Mouse (Mus musculus) stomach, embryonic 14.5 days (tissue): ENCODE measurements around the gene Pdx1. TPM values are rescaled to one million over a fixed set of nuclear protein-coding genes. Genes with fewer than 3 reads are reported as not detected.

ENCODE experiments used
- ATAC-seq: fragments of 200-750 bp; cut with Nextera tagmentation; 2 replicates; pipeline ENCODE4 v1.8.0; 2017; ENCODE audit warnings: low read depth, moderate TSS enrichment; ENCODE audit not compliant: insufficient number of reproducible peaks, insufficient read depth, low FRiP score
- H3K27ac ChIP-seq: fragments of 300-500 bp; sonication (generic); 2 replicates; pipeline ENCODE4 v1.5.1; 2014; ENCODE audit warnings: mild to moderate bottlenecking, low read length, moderate library complexity, mixed read lengths
- H3K27me3 ChIP-seq: fragments of 300-500 bp; sonication (generic); 2 replicates; pipeline ENCODE4 v1.6.1; 2014; ENCODE audit warnings: low read length, control low read depth, mixed read lengths; ENCODE audit not compliant: control insufficient read depth, insufficient read depth
- H3K36me3 ChIP-seq: fragments of 300-500 bp; sonication (generic); 2 replicates; pipeline ENCODE4 v1.6.1; 2014; ENCODE audit warnings: mild to moderate bottlenecking, control low read depth, low read length, moderate library complexity, mixed read lengths; ENCODE audit not compliant: control insufficient read depth, insufficient read depth
- H3K4me1 ChIP-seq: fragments of 300-500 bp; sonication (generic); 2 replicates; pipeline ENCODE4 v1.6.1; 2014; ENCODE audit warnings: low read length, control low read depth, mixed read lengths; ENCODE audit not compliant: control insufficient read depth, insufficient read depth
- H3K4me2 ChIP-seq: fragments of 300-500 bp; sonication (generic); replicated peaks from 2 replicates; pipeline ENCODE4 v1.6.1; 2014; ENCODE audit warnings: low read depth, low read length, control low read depth
- H3K4me3 ChIP-seq: fragments of 300-500 bp; sonication (generic); 2 replicates; pipeline ENCODE4 v1.5.1; 2014; ENCODE audit warnings: low read depth, low read length, control low read depth
- H3K9ac ChIP-seq: fragments of 300-500 bp; sonication (generic); replicated peaks from 2 replicates; pipeline ENCODE4 v1.6.1; 2014; ENCODE audit warnings: low read depth, mild to moderate bottlenecking, control low read depth, low read length, moderate library complexity, mixed read lengths
- H3K9me3 ChIP-seq: fragments of 300-500 bp; sonication (generic); 2 replicates; pipeline ENCODE4 v1.6.1; 2016; ENCODE audit warnings: low read depth, low read length, control low read depth; ENCODE audit not compliant: control insufficient read depth
- WGBS: fragments of 180-500 bp; shearing (Covaris S2); extraction: QIAGEN DNeasy Blood & Tissue Kit; methylation state at CpG from one replicate; pipeline ENCODE4 v1.1.7; 2014; 5-methylcytosine and 5-hydroxymethylcytosine counted together
- polyA plus RNA-seq: library from polyadenylated mRNA; unstranded; fragments of >200 nt; fragmentation: Nextera tagmentation; extraction: Ambion mirVana; gene quantifications from 2 replicates; pipeline ENCODE4 v1.2.1, GENCODE M21; 2014

Pdx1 gene
- polyA plus RNA-seq, 1 experiment from 2014 or later = 3.4 TPM

DNA sequence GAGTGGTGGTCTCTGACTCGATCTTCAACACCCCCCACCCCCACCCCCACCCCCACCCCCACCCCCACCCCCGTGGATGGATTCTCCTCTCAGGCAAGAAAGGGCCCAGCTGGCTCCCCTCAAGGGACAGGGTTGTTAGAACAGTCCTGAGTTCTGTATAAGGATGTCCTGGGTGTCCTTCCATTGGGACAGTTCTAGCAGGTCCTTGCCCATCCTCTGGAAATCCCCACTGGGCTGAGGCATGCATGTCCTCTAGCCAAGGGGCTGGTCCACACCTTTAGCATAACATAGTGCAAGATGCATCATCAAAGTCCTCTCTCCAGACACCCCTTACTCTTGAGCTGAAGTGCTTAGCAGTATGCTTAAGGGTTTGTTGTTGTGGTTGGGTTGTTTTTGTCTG, 40.0 kb downstream of the Pdx1 start:
- H3K9me3 ChIP-seq = no peaks in the 10 kb centered on the region
- H3K27me3 ChIP-seq = peaks cover 89% of the 10 kb centered on the region
- no peak overlapping the region for H3K4me2 ChIP-seq
- H3K4me3 ChIP-seq = no peak overlapping the region
- H3K4me1 ChIP-seq = no peaks in the 10 kb centered on the region
- no peaks in the 10 kb centered on the region for H3K36me3 ChIP-seq
- 9% methylated on average over 2 of the region's 2 CpGs for WGBS
- H3K9ac ChIP-seq = no peak overlapping the region
- no peak for ATAC-seq
- no peak overlapping the region for H3K27ac ChIP-seq

GRCm38 (mm10) chr5:147312830-147313685, 43.3 kb downstream of the Pdx1 start:
- H3K27me3 ChIP-seq = peaks cover 91% of the 10 kb centered on the region
- no peaks in the 10 kb centered on the region for H3K9me3 ChIP-seq
- no peaks in the 10 kb centered on the region for H3K36me3 ChIP-seq
- no peaks in the 10 kb centered on the region for H3K4me1 ChIP-seq
- H3K9ac ChIP-seq = no peak overlapping the region
- WGBS = 4% methylated on average over 27 of the region's 27 CpGs
- H3K4me2 ChIP-seq = no peak overlapping the region
- H3K27ac ChIP-seq = no peak overlapping the region
- ATAC-seq = no peak
- H3K4me3 ChIP-seq = no peak overlapping the region

- H3K4me1 ChIP-seq = no peaks in the 10 kb centered on the region
- peaks cover 86% of the 10 kb centered on the region for H3K27me3 ChIP-seq
- H3K4me2 ChIP-seq = no peak overlapping the region
- H3K4me3 ChIP-seq = no peak overlapping the region
- H3K9ac ChIP-seq = no peak overlapping the region
- H3K9me3 ChIP-seq = no peaks in the 10 kb centered on the region
- ATAC-seq = no peak
- under 1% methylated on average over 39 of the region's 39 CpGs for WGBS
- H3K36me3 ChIP-seq = no peaks in the 10 kb centered on the region
- H3K27ac ChIP-seq = no peak overlapping the region
Measured at GRCm38 (mm10) chr5:147314646-147315431, 45.1 kb downstream of the Pdx1 start.

DNA sequence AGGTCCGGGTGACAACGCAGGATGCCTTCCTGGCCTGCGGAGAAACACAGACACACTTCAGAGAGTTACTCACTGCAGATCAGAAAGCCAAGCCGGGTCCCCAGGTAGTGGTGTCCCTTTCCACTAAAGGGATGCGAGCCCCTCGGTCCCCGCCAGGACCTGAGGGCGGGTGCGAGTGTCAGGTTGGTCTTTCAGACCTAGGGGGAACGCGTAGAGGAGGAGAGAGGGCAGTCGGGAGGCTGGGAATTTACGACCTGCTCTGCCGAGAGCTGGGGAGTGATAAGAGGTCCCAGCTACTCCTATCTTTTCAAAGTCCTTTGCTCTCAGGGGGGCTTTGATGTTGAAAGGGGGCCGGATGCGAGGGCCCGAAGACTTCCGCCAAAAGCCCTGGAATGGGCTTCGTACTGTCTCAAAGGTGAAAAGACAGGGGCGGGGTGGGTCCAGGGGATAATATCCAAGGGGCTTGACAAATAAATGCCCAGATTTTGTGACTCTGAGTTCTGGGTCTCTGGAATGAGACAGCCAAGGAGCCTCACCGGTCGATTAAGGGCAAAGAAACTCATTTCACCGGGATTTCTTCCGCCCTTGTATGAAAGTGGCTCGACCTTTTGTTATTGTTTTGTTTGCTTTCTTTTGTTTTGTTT, 45.8 kb downstream of the Pdx1 start:
- no peak overlapping the region for H3K9ac ChIP-seq
- H3K4me2 ChIP-seq = no peak overlapping the region
- no peak for ATAC-seq
- WGBS = under 1% methylated on average over 25 of the region's 25 CpGs
- H3K4me3 ChIP-seq = no peak overlapping the region
- no peak overlapping the region for H3K27ac ChIP-seq
- no peaks in the 10 kb centered on the region for H3K36me3 ChIP-seq
- H3K9me3 ChIP-seq = no peaks in the 10 kb centered on the region
- peaks cover 80% of the 10 kb centered on the region for H3K27me3 ChIP-seq
- H3K4me1 ChIP-seq = no peaks in the 10 kb centered on the region

- Histone ChIP-seq H3K27me3 (peaks cover 63% of the 10 kb centered on the region), H3K4me2 (no peak overlapping the region), H3K4me1 (no peaks in the 10 kb centered on the region), H3K27ac (no peak overlapping the region), H3K4me3 (no peak overlapping the region), H3K9ac (no peak overlapping the region), H3K36me3 (no peaks in the 10 kb centered on the region), H3K9me3 (no peaks in the 10 kb centered on the region)
- no peak for ATAC-seq
- WGBS = 10% methylated on average over 7 of the region's 7 CpGs
Measured at GRCm38 (mm10) chr5:147317321-147317720, 47.6 kb downstream of the Pdx1 start.

- no peak overlapping the region for H3K4me3 ChIP-seq
- no peaks in the 10 kb centered on the region for H3K4me1 ChIP-seq
- no peak overlapping the region for H3K9ac ChIP-seq
- 24% methylated on average over 7 of the region's 7 CpGs for WGBS
- no peak overlapping the region for H3K4me2 ChIP-seq
- peaks cover 62% of the 10 kb centered on the region for H3K27me3 ChIP-seq
- H3K27ac ChIP-seq = no peak overlapping the region
- H3K9me3 ChIP-seq = no peaks in the 10 kb centered on the region
- H3K36me3 ChIP-seq = no peaks in the 10 kb centered on the region
- no peak for ATAC-seq
Measured at GRCm38 (mm10) chr5:147317991-147318390, 48.2 kb downstream of the Pdx1 start.

DNA sequence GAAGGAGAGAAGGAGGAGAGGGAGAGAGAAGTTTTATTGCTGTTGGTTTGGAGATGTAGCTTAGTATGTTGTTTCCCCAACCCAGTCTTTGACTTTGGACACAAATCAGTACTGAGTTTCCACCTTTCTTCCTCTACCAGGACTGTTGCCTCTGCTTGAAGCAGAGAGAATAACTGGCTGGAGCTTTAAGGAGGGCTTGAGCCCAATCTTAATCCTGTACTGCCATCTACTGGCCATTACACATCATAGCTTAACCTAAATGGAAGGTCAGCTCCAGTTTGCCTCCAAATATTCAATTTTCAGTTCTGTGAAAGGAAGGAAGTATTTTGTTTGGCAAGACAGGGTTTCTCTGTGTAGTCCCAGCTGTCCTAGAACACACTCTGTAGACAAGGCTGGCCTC, 49.9 kb downstream of the Pdx1 start:
- Histone ChIP-seq H3K4me3 (no peak overlapping the region), H3K27me3 (peaks cover 47% of the 10 kb centered on the region), H3K9ac (no peak overlapping the region), H3K4me2 (no peak overlapping the region), H3K4me1 (no peaks in the 10 kb centered on the region), H3K27ac (no peak overlapping the region), H3K36me3 (no peaks in the 10 kb centered on the region), H3K9me3 (no peaks in the 10 kb centered on the region)
- ATAC-seq = peak; percentile 54; the same call in 1 of the 2 replicates

DNA sequence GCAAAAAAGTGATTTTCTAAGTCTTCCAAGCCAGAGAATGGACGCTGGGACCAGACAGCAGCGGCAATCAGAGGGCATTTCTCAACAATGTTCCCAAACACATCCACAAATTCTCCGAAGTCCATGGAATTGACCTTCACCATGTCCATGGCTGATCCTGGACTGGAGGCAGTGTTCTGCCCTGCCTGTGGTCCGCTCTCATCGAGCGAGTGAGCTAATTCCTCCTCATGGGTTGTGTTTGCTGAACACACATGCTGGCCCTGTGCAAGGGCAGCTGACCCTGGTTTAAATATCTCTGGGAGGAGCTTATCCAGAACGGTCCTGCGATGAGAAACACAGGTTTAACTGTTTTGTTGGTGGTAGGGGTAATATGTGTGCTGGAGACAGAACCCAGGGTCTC, 52.4 kb downstream of the Pdx1 start, which contains the start of gene Urad:
Gene Urad, minus strand, starts transcription at position 258 of the 400 bp plus-strand sequence.
- WGBS = 68% methylated on average over 8 of the region's 8 CpGs
- Histone ChIP-seq H3K27ac (no peak within 1 kb of the TSS), H3K9ac (no peak within 1 kb of the TSS), H3K4me3 (no peak within 1 kb of the TSS), H3K9me3 (no peaks in the 10 kb centered on the region), H3K36me3 (no peaks in the 10 kb centered on the region), H3K27me3 (peaks cover 24% of the 10 kb centered on the region), H3K4me2 (no peak within 1 kb of the TSS), H3K4me1 (no peaks in the 10 kb centered on the region)
- ATAC-seq = no peak
